Mouse (Mus musculus) hindbrain, postnatal 0 days (tissue): ENCODE data around the gene 9230104L09Rik. TPM values are rescaled to one million over a fixed set of nuclear protein-coding genes. Genes with fewer than 3 reads are reported as not detected.
A peak's percentile ranks its signal among the peaks of the same experiment; 100 is the strongest.

ENCODE experiments used
- ATAC-seq: fragments of 200-750 bp; cut with Nextera tagmentation; 2 replicates; pipeline ENCODE4 v1.8.0; 2017; ENCODE audit warnings: mild to moderate bottlenecking, moderate TSS enrichment, moderate library complexity
- DNase-seq: peaks from one replicate; pipeline ENCODE4 v3.0.0-alpha.2; 2015; ENCODE audit warnings: low spot score
- H3K27ac ChIP-seq: fragments of 300-500 bp; sonication (generic); 2 replicates; pipeline ENCODE4 v1.5.1; 2014; ENCODE audit warnings: mild to moderate bottlenecking
- H3K27me3 ChIP-seq: fragments of 300-500 bp; sonication (generic); 2 replicates; pipeline ENCODE4 v1.6.1; 2014; ENCODE audit warnings: low read length, mixed read lengths; ENCODE audit not compliant: insufficient read depth
- H3K36me3 ChIP-seq: fragments of 300-500 bp; sonication (generic); 2 replicates; pipeline ENCODE4 v1.6.1; 2014; ENCODE audit warnings: low read length, mixed read lengths; ENCODE audit not compliant: insufficient read depth
- H3K4me1 ChIP-seq: fragments of 300-500 bp; sonication (generic); 2 replicates; pipeline ENCODE4 v1.6.1; 2014; ENCODE audit warnings: antibody characterized with exemption, low read length, mixed read lengths; ENCODE audit not compliant: insufficient read depth
- H3K4me2 ChIP-seq: fragments of 300-500 bp; sonication (generic); 2 replicates; pipeline ENCODE4 v1.6.1; 2014; ENCODE audit warnings: low read depth, mild to moderate bottlenecking, low read length, moderate library complexity, mixed read lengths
- H3K4me3 ChIP-seq: fragments of 300-500 bp; sonication (generic); 2 replicates; pipeline ENCODE4 v1.5.1; 2014; ENCODE audit warnings: low read length
- H3K9ac ChIP-seq: fragments of 300-500 bp; sonication (generic); replicated peaks from 2 replicates; pipeline ENCODE4 v1.6.1; 2014; ENCODE audit warnings: mild to moderate bottlenecking, low read length, moderate library complexity, mixed read lengths
- H3K9me3 ChIP-seq: fragments of 300-500 bp; sonication (generic); 2 replicates; pipeline ENCODE4 v1.6.1; 2016; ENCODE audit warnings: low read length, mixed read lengths
- CTCF ChIP-seq: IDR thresholded peaks from 2 replicates; pipeline ENCODE4 v1.5.1; 2016; ENCODE audit warnings: antibody characterized with exemption, control low read depth, low read depth
- WGBS: fragments of 180-500 bp; shearing (Covaris S2); extraction: QIAGEN DNeasy Blood & Tissue Kit; methylation state at CpG from one replicate; pipeline ENCODE4 v1.1.7; 2014; 5-methylcytosine and 5-hydroxymethylcytosine counted together
- polyA plus RNA-seq: library from polyadenylated mRNA; unstranded; fragments of >200 nt; fragmentation: Nextera tagmentation; extraction: Ambion mirVana; gene quantifications from 2 replicates; pipeline ENCODE4 v1.2.1, GENCODE M21; 2015
- total RNA-seq: library from RNA; depleted of rRNA; stranded (reverse); fragments of >200 nt; gene quantifications from 2 replicates; pipeline ENCODE4 v1.2.3, GENCODE M21; 2014; rRNA removed

9230104L09Rik gene
- total RNA-seq: not detected in 2 replicates
- not detected in 2 replicates for polyA plus RNA-seq

- Histone ChIP-seq H3K9ac (no peak within 1 kb of the TSS), H3K27ac (no peak within 1 kb of the TSS), H3K9me3 (no peaks in the 10 kb centered on the region), H3K4me1 (no peaks in the 10 kb centered on the region), H3K4me2 (no peak within 1 kb of the TSS), H3K36me3 (no peaks in the 10 kb centered on the region), H3K4me3 (no peak within 1 kb of the TSS), H3K27me3 (no peaks in the 10 kb centered on the region)
- WGBS: 68% methylated on average over 2 of the region's 2 CpGs
- ATAC-seq (no peak), DNase-seq (no peak)
- no peak for TF ChIP-seq CTCF
Measured at GRCm38 (mm10) chr2:148864966-148865365, at the start of gene 9230104L09Rik. TSS of gene 9230104L09Rik (minus strand) at chr2:148865038.

- 17% methylated on average over 5 of the region's 5 CpGs for WGBS
- no peak overlapping the region for H3K4me2 ChIP-seq
- DNase-seq: peak; percentile 52
- no peaks in the 10 kb centered on the region for H3K36me3 ChIP-seq
- H3K4me1 ChIP-seq: no peaks in the 10 kb centered on the region
- no peaks in the 10 kb centered on the region for H3K9me3 ChIP-seq
- H3K4me3 ChIP-seq: no peak overlapping the region
- H3K27ac ChIP-seq: no peak overlapping the region
- ATAC-seq: peak; percentile 89
- H3K9ac ChIP-seq: no peak overlapping the region
- no peaks in the 10 kb centered on the region for H3K27me3 ChIP-seq
- TF ChIP-seq CTCF: peak; percentile 83
Measured at GRCm38 (mm10) chr2:148902286-148902685, 37.4 kb upstream of the 9230104L09Rik start.

GRCm38 (mm10) chr2:148900305-148900704, 35.5 kb upstream of the 9230104L09Rik start:
- no peaks in the 10 kb centered on the region for H3K4me1 ChIP-seq
- H3K27me3 ChIP-seq: no peaks in the 10 kb centered on the region
- ATAC-seq (no peak), DNase-seq (no peak)
- no peak overlapping the region for H3K4me3 ChIP-seq
- no peak overlapping the region for H3K27ac ChIP-seq
- 62% methylated on average over 4 of the region's 4 CpGs for WGBS
- no peaks in the 10 kb centered on the region for H3K36me3 ChIP-seq
- H3K9ac ChIP-seq: no peak overlapping the region
- H3K4me2 ChIP-seq: no peak overlapping the region
- H3K9me3 ChIP-seq: no peaks in the 10 kb centered on the region
- TF ChIP-seq CTCF: no peak

- Histone ChIP-seq H3K36me3 (no peaks in the 10 kb centered on the region), H3K27ac (no peak overlapping the region), H3K4me3 (no peak overlapping the region), H3K27me3 (no peaks in the 10 kb centered on the region), H3K9ac (no peak overlapping the region), H3K4me1 (no peaks in the 10 kb centered on the region), H3K4me2 (no peak overlapping the region), H3K9me3 (no peaks in the 10 kb centered on the region)
- DNase-seq (no peak), ATAC-seq (no peak)
- no peak for TF ChIP-seq CTCF
- 79% methylated on average over 1 of the region's 1 CpGs for WGBS
Measured at GRCm38 (mm10) chr2:148896219-148896618, 31.4 kb upstream of the 9230104L09Rik start.

- Histone ChIP-seq H3K4me2 (no peak overlapping the region), H3K4me3 (no peak overlapping the region), H3K36me3 (no peaks in the 10 kb centered on the region), H3K27ac (no peak overlapping the region), H3K4me1 (0 out of 2 replicates have a peak, but pooled peaks cover 4% of the 10 kb centered on the region), H3K27me3 (no peaks in the 10 kb centered on the region), H3K9ac (no peak overlapping the region), H3K9me3 (no peaks in the 10 kb centered on the region)
- TF ChIP-seq CTCF: no peak
- ATAC-seq: no peak
- no peak for DNase-seq
Measured at GRCm38 (mm10) chr2:148893107-148893506, 28.3 kb upstream of the 9230104L09Rik start.

GRCm38 (mm10) chr2:148890021-148890851, 25.4 kb upstream of the 9230104L09Rik start:
- Histone ChIP-seq H3K9ac (no peak overlapping the region), H3K4me3 (no peak overlapping the region), H3K27me3 (no peaks in the 10 kb centered on the region), H3K4me2 (no peak overlapping the region), H3K36me3 (no peaks in the 10 kb centered on the region), H3K9me3 (no peaks in the 10 kb centered on the region), H3K4me1 (0 out of 2 replicates have a peak, but pooled peaks cover 4% of the 10 kb centered on the region), H3K27ac (peak overlapping the region; percentile 76)
- DNase-seq: peak; percentile 83
- ATAC-seq: peak; percentile 96
- WGBS: 19% methylated on average over 5 of the region's 5 CpGs
- no peak for TF ChIP-seq CTCF
